Mouse (Mus musculus): ENCODE data around the gene Abcb8. TPM values are rescaled to one million over a fixed set of nuclear protein-coding genes. Genes with fewer than 3 reads are reported as not detected.
"Not testable (repeated sequence)": the region's sequence is repeated elsewhere in the genome, so short reads cannot be mapped to it uniquely, and the experiment has no call there.

Gene Abcb8
- polyA plus RNA-seq, 1 experiment from 2014 or later: 34.1 TPM

- H3K9me3 ChIP-seq (ENCODE audit: control insufficient read depth, low read length); DNase-seq (ENCODE audit: low spot score, missing footprints); H3K4me1 ChIP-seq (ENCODE audit: control insufficient read depth, insufficient read depth, low read length); H3K27ac ChIP-seq (ENCODE audit: low read depth, low read length); H3K36me3 ChIP-seq (ENCODE audit: control insufficient read depth, insufficient read depth, low read length); ATAC-seq (ENCODE audit: low FRiP score); H3K9ac ChIP-seq (ENCODE audit: low read length); H3K27me3 ChIP-seq (ENCODE audit: control insufficient read depth, insufficient read depth, low read length); H3K4me2 ChIP-seq; H3K4me3 ChIP-seq (ENCODE audit: low read depth, low read length): not testable (repeated sequence)
- 88% methylated on average over 6 of the region's 6 CpGs for WGBS
Measured at GRCm38 (mm10) chr5:24396254-24396653, 2.8 kb downstream of the Abcb8 start.

GRCm38 (mm10) chr5:24399686-24400085 is 6.2 kb downstream of the Abcb8 start:
- DNase-seq (ENCODE audit: low spot score, missing footprints) (no peak), ATAC-seq (ENCODE audit: low FRiP score) (no peak)
- H3K9me3 ChIP-seq (ENCODE audit: control insufficient read depth, low read length): no peaks in the 10 kb centered on the region
- no peak overlapping the region for H3K9ac ChIP-seq (ENCODE audit: low read length)
- no peak overlapping the region for H3K4me2 ChIP-seq
- H3K4me1 ChIP-seq (ENCODE audit: control insufficient read depth, insufficient read depth, low read length): peaks cover 2% of the 10 kb centered on the region; the same call in 1 of the 2 replicates
- WGBS: 87% methylated on average over 10 of the region's 10 CpGs
- H3K36me3 ChIP-seq (ENCODE audit: control insufficient read depth, insufficient read depth, low read length): 0 out of 2 replicates have a peak, but pooled peaks cover 2% of the 10 kb centered on the region
- H3K27ac ChIP-seq (ENCODE audit: low read depth, low read length): no peak overlapping the region
- no peaks in the 10 kb centered on the region for H3K27me3 ChIP-seq (ENCODE audit: control insufficient read depth, insufficient read depth, low read length)
- H3K4me3 ChIP-seq (ENCODE audit: low read depth, low read length): no peak overlapping the region

GRCm38 (mm10) chr5:24400362-24400761 is 6.9 kb downstream of the Abcb8 start:
- Histone ChIP-seq H3K27me3 (ENCODE audit: control insufficient read depth, insufficient read depth, low read length) (no peaks in the 10 kb centered on the region), H3K4me2 (no peak overlapping the region), H3K9ac (ENCODE audit: low read length) (no peak overlapping the region), H3K4me1 (ENCODE audit: control insufficient read depth, insufficient read depth, low read length) (no peaks in the 10 kb centered on the region), H3K27ac (ENCODE audit: low read depth, low read length) (no peak overlapping the region), H3K36me3 (ENCODE audit: control insufficient read depth, insufficient read depth, low read length) (0 out of 2 replicates have a peak, but pooled peaks cover 2% of the 10 kb centered on the region), H3K9me3 (ENCODE audit: control insufficient read depth, low read length) (no peaks in the 10 kb centered on the region), H3K4me3 (ENCODE audit: low read depth, low read length) (no peak overlapping the region)
- DNase-seq (ENCODE audit: low spot score, missing footprints) (no peak), ATAC-seq (ENCODE audit: low FRiP score) (no peak)
- WGBS: 88% methylated on average over 11 of the region's 11 CpGs

GRCm38 (mm10) chr5:24400911-24401605 is 7.6 kb downstream of the Abcb8 start:
- Histone ChIP-seq H3K36me3 (ENCODE audit: control insufficient read depth, insufficient read depth, low read length) (peaks cover 4% of the 10 kb centered on the region; the same call in 1 of the 2 replicates), H3K27ac (ENCODE audit: low read depth, low read length) (no peak overlapping the region), H3K9ac (ENCODE audit: low read length) (no peak overlapping the region), H3K4me3 (ENCODE audit: low read depth, low read length) (no peak overlapping the region), H3K27me3 (ENCODE audit: control insufficient read depth, insufficient read depth, low read length) (no peaks in the 10 kb centered on the region), H3K4me1 (ENCODE audit: control insufficient read depth, insufficient read depth, low read length) (no peaks in the 10 kb centered on the region), H3K9me3 (ENCODE audit: control insufficient read depth, low read length) (no peaks in the 10 kb centered on the region), H3K4me2 (no peak overlapping the region)
- ATAC-seq (ENCODE audit: low FRiP score) (no peak), DNase-seq (ENCODE audit: low spot score, missing footprints) (no peak)
- WGBS: 93% methylated on average over 5 of the region's 5 CpGs

GRCm38 (mm10) chr5:24401969-24402368 is 8.5 kb downstream of the Abcb8 start:
- no peak overlapping the region for H3K4me3 ChIP-seq (ENCODE audit: low read depth, low read length)
- 89% methylated on average over 9 of the region's 9 CpGs for WGBS
- no peak for ATAC-seq (ENCODE audit: low FRiP score)

GRCm38 (mm10) chr5:24404594-24405360 is 11.3 kb downstream of the Abcb8 start:
- Histone ChIP-seq H3K4me2 (no peak overlapping the region), H3K36me3 (ENCODE audit: control insufficient read depth, insufficient read depth, low read length) (peaks cover 4% of the 10 kb centered on the region; the same call in 1 of the 2 replicates), H3K27me3 (ENCODE audit: control insufficient read depth, insufficient read depth, low read length) (no peaks in the 10 kb centered on the region), H3K9me3 (ENCODE audit: control insufficient read depth, low read length) (no peaks in the 10 kb centered on the region), H3K4me3 (ENCODE audit: low read depth, low read length) (no peak overlapping the region), H3K9ac (ENCODE audit: low read length) (no peak overlapping the region), H3K4me1 (ENCODE audit: control insufficient read depth, insufficient read depth, low read length) (no peaks in the 10 kb centered on the region), H3K27ac (ENCODE audit: low read depth, low read length) (no peak overlapping the region)
- DNase-seq (ENCODE audit: low spot score, missing footprints): no peak
- ATAC-seq (ENCODE audit: low FRiP score): no peak
- 81% methylated on average over 6 of the region's 6 CpGs for WGBS

More at GRCm38 (mm10) chr5:24401969-24402368, 8.5 kb downstream of the Abcb8 start:
- Histone ChIP-seq H3K4me1 (ENCODE audit: control insufficient read depth, insufficient read depth, low read length) (no peaks in the 10 kb centered on the region), H3K27ac (ENCODE audit: low read depth, low read length) (no peak overlapping the region), H3K36me3 (ENCODE audit: control insufficient read depth, insufficient read depth, low read length) (peaks cover 4% of the 10 kb centered on the region; the same call in 1 of the 2 replicates), H3K9ac (ENCODE audit: low read length) (no peak overlapping the region), H3K4me2 (no peak overlapping the region), H3K9me3 (ENCODE audit: control insufficient read depth, low read length) (no peaks in the 10 kb centered on the region), H3K27me3 (ENCODE audit: control insufficient read depth, insufficient read depth, low read length) (no peaks in the 10 kb centered on the region)
- DNase-seq (ENCODE audit: low spot score, missing footprints): no peak

- no peak overlapping the region for H3K9ac ChIP-seq (ENCODE audit: low read length)
- H3K36me3 ChIP-seq (ENCODE audit: control insufficient read depth, insufficient read depth, low read length): peaks cover 4% of the 10 kb centered on the region; the same call in 1 of the 2 replicates
- no peaks in the 10 kb centered on the region for H3K9me3 ChIP-seq (ENCODE audit: control insufficient read depth, low read length)
- DNase-seq (ENCODE audit: low spot score, missing footprints) (no peak), ATAC-seq (ENCODE audit: low FRiP score) (no peak)
- no peak overlapping the region for H3K4me2 ChIP-seq
- H3K4me1 ChIP-seq (ENCODE audit: control insufficient read depth, insufficient read depth, low read length): no peaks in the 10 kb centered on the region
- no peaks in the 10 kb centered on the region for H3K27me3 ChIP-seq (ENCODE audit: control insufficient read depth, insufficient read depth, low read length)
- no peak overlapping the region for H3K27ac ChIP-seq (ENCODE audit: low read depth, low read length)
- 72% methylated on average over 3 of the region's 3 CpGs for WGBS
- H3K4me3 ChIP-seq (ENCODE audit: low read depth, low read length): no peak overlapping the region
Measured at GRCm38 (mm10) chr5:24405389-24405876, 12.0 kb downstream of the Abcb8 start.

- Histone ChIP-seq H3K4me2 (no peak overlapping the region), H3K9me3 (ENCODE audit: control insufficient read depth, low read length) (no peaks in the 10 kb centered on the region), H3K9ac (ENCODE audit: low read length) (no peak overlapping the region), H3K27ac (ENCODE audit: low read depth, low read length) (no peak overlapping the region), H3K4me1 (ENCODE audit: control insufficient read depth, insufficient read depth, low read length) (no peaks in the 10 kb centered on the region), H3K36me3 (ENCODE audit: control insufficient read depth, insufficient read depth, low read length) (peaks cover 2% of the 10 kb centered on the region; the same call in 1 of the 2 replicates), H3K27me3 (ENCODE audit: control insufficient read depth, insufficient read depth, low read length) (no peaks in the 10 kb centered on the region), H3K4me3 (ENCODE audit: low read depth, low read length) (no peak overlapping the region)
- no peak for ATAC-seq (ENCODE audit: low FRiP score)
- 96% methylated on average over 13 of the region's 13 CpGs for WGBS
- DNase-seq (ENCODE audit: low spot score, missing footprints): no peak
Measured at GRCm38 (mm10) chr5:24408651-24409050, 15.2 kb downstream of the Abcb8 start.

- no peak; the same call in 1 of the 2 replicates for ATAC-seq (ENCODE audit: low FRiP score)
- H3K27me3 ChIP-seq (ENCODE audit: control insufficient read depth, insufficient read depth, low read length): no peaks in the 10 kb centered on the region
- H3K4me1 ChIP-seq (ENCODE audit: control insufficient read depth, insufficient read depth, low read length): no peaks in the 10 kb centered on the region
- no peaks in the 10 kb centered on the region for H3K9me3 ChIP-seq (ENCODE audit: control insufficient read depth, low read length)
- no peak overlapping the region for H3K9ac ChIP-seq (ENCODE audit: low read length)
- no peak overlapping the region for H3K4me3 ChIP-seq (ENCODE audit: low read depth, low read length)
- DNase-seq (ENCODE audit: low spot score, missing footprints): no peak
- H3K4me2 ChIP-seq: no peak overlapping the region
- 75% methylated on average over 2 of the region's 2 CpGs for WGBS
- peaks cover 2% of the 10 kb centered on the region; the same call in 1 of the 2 replicates for H3K36me3 ChIP-seq (ENCODE audit: control insufficient read depth, insufficient read depth, low read length)
- H3K27ac ChIP-seq (ENCODE audit: low read depth, low read length): no peak overlapping the region
Measured at GRCm38 (mm10) chr5:24409466-24409865, 16.0 kb downstream of the Abcb8 start.
